Comparison of ENCODE assay signal across 8 mouse cellular contexts in genomic region chr4:154011646-154012089, GRCm38 (mm10). TPM values are rescaled to one million over a fixed set of nuclear protein-coding genes. Genes with fewer than 3 reads are reported as not detected.
DNase-seq lines count a peak whose midpoint lies in the region; ATAC-seq and TF ChIP-seq lines count a peak whose summit lies in the region.

Gene Lrrc47, plus strand, starts transcription at chr4:154011731.

- ATAC-seq in forebrain, embryonic 15.5 days (replicated peaks), result peak; percentile 96
- ATAC-seq in lung, embryonic 15.5 days (ENCODE audit: borderline replicate concordance, extremely low read depth, low FRiP score, low TSS enrichment), result peak; percentile 88

- H3K4me1 ChIP-seq in MEL (ENCODE audit: control insufficient read depth in 1 of 2, insufficient read depth in 2 of 2, low read length in 2 of 2), result peaks cover 0 to 13% of the 10 kb centered on the region in 2 experiments; a peak in 2 of 4 replicates
- peaks cover 25% of the 10 kb centered on the region for H3K4me1 ChIP-seq in forebrain, embryonic 15.5 days
- H3K4me1 ChIP-seq in lung, embryonic 15.5 days, result peaks cover 20% of the 10 kb centered on the region
- peaks cover 32% of the 10 kb centered on the region for H3K4me1 ChIP-seq in olfactory bulb, adult 2 months (ENCODE audit: control insufficient read depth, insufficient read depth, low read length)

- H3K9ac ChIP-seq in MEL (ENCODE audit: control insufficient read depth, low read depth, low read length, poor library complexity, severe bottlenecking), result peak within 1 kb of the TSS; percentile 86
- peak within 1 kb of the TSS; percentile 73 for H3K9ac ChIP-seq in forebrain, embryonic 15.5 days (replicated peaks)
- peak within 1 kb of the TSS; percentile 84 for H3K9ac ChIP-seq in lung, embryonic 15.5 days

- no peak for TF ChIP-seq RAD21 in MEL (IDR thresholded peaks at IDR 0.05; ENCODE audit: low read depth, low read length)

- H3K4me3 ChIP-seq in MEL (ENCODE audit: control insufficient read depth in 1 of 2, insufficient read depth in 1 of 2, low read depth in 2 of 2, low read length in 2 of 2), result peak within 1 kb of the TSS; percentile 96
- H3K4me3 ChIP-seq in forebrain, embryonic 15.5 days, result peak within 1 kb of the TSS; percentile 76
- peak within 1 kb of the TSS; percentile 81 for H3K4me3 ChIP-seq in lung, embryonic 15.5 days
- peak within 1 kb of the TSS; percentile 77 for H3K4me3 ChIP-seq in olfactory bulb, adult 2 months (ENCODE audit: insufficient read depth, low read depth, low read length)

- no peaks in the 10 kb centered on the region for H3K27me3 ChIP-seq in MEL (ENCODE audit: control insufficient read depth in 1 of 2, insufficient read depth in 2 of 2, low read length in 2 of 2)
- H3K27me3 ChIP-seq in forebrain, embryonic 15.5 days, result no peaks in the 10 kb centered on the region
- H3K27me3 ChIP-seq in lung, embryonic 15.5 days, result no peaks in the 10 kb centered on the region

- H3K36me3 ChIP-seq in MEL (ENCODE audit: control insufficient read depth in 1 of 2, insufficient read depth in 2 of 2, low read length in 2 of 2), result peaks cover 1 to 4% of the 10 kb centered on the region in 2 experiments; a peak in 3 of 4 replicates
- H3K36me3 ChIP-seq in forebrain, embryonic 15.5 days, result peaks cover 14% of the 10 kb centered on the region
- H3K36me3 ChIP-seq in lung, embryonic 15.5 days, result peaks cover 29% of the 10 kb centered on the region

- no peak for TF ChIP-seq CTCF in MEL (IDR thresholded peaks at IDR 0.05 in 2 of 3, conservative IDR thresholded peaks at IDR 0.05 in 1 of 3; ENCODE audit: control insufficient read depth in 1 of 3, insufficient read depth in 1 of 3, low read depth in 2 of 3, low read length in 3 of 3, poor library complexity in 1 of 3, severe bottlenecking in 1 of 3)
- TF ChIP-seq CTCF in olfactory bulb, adult 2 months (IDR thresholded peaks at IDR 0.05; ENCODE audit: insufficient read depth, low read depth, low read length), result no peak

- H3K27ac ChIP-seq in MEL (ENCODE audit: control insufficient read depth, low read depth, low read length), result peak within 1 kb of the TSS; percentile 32
- H3K27ac ChIP-seq in forebrain, embryonic 15.5 days (replicated peaks), result peak within 1 kb of the TSS; percentile 53
- H3K27ac ChIP-seq in lung, embryonic 15.5 days, result peak within 1 kb of the TSS; percentile 41; the same call in 1 of the 2 replicates
- H3K27ac ChIP-seq in olfactory bulb, adult 2 months (ENCODE audit: insufficient read depth, low read depth, low read length), result 0 out of 2 replicates have a peak within 1 kb of the TSS, but pooled peaks have one; percentile 47

- under 1% methylated on average over 44 of the region's 59 CpGs for WGBS in forebrain, embryonic 15.5 days
- under 1% methylated on average over 59 of the region's 59 CpGs for WGBS in large intestine, adult 2 months
- WGBS in lung, embryonic 15.5 days, result 0% methylated on average over 42 of the region's 59 CpGs
- 1% methylated on average over 59 of the region's 59 CpGs for WGBS in olfactory bulb, adult 2 months

- TF ChIP-seq EP300 in MEL (IDR thresholded peaks at IDR 0.05; ENCODE audit: low read depth in 1 of 2, low read length in 2 of 2), result no peak

- H3K9me3 ChIP-seq in MEL (replicated peaks; ENCODE audit: insufficient read depth, low read length), result no peaks in the 10 kb centered on the region
- H3K9me3 ChIP-seq in forebrain, embryonic 15.5 days, result no peaks in the 10 kb centered on the region
- H3K9me3 ChIP-seq in lung, embryonic 15.5 days, result no peaks in the 10 kb centered on the region

- TF ChIP-seq POLR2A in MEL (IDR thresholded peaks at IDR 0.05; ENCODE audit: control insufficient read depth in 1 of 2, insufficient read depth in 1 of 2, low read depth in 1 of 2, low read length in 2 of 2, poor library complexity in 1 of 2), result peak; percentile 65 to 92
- peak; percentile 70 for TF ChIP-seq POLR2A in olfactory bulb, adult 2 months (IDR thresholded peaks at IDR 0.05; ENCODE audit: insufficient read depth, low read depth, low read length)

- DNase-seq in MEL (ENCODE audit: low read depth, low spot score), result peak; percentile 87
- DNase-seq in cerebellum, adult 11 months, result peak; percentile 80
- DNase-seq in heart, postnatal 14 days, result peak; percentile 84 to 86
- peak; percentile 51 for DNase-seq in large intestine, adult 2 months (ENCODE audit: low read depth, low spot score)
- peak; percentile 62 to 67 for DNase-seq in thymus, adult 18-20 months

- peaks cover 35% of the 10 kb centered on the region for H3K79me2 ChIP-seq in MEL (ENCODE audit: control insufficient read depth, insufficient read depth, low read length, poor library complexity)

- H3K4me2 ChIP-seq in forebrain, embryonic 15.5 days (replicated peaks), result peak within 1 kb of the TSS; percentile 97
- H3K4me2 ChIP-seq in lung, embryonic 15.5 days, result peak within 1 kb of the TSS; percentile 79

- intact Hi-C loops in heart, postnatal 14 days (cut with DNase I), result loop anchor here (2.0 kb wide), 1 partner anchor 37 kb away; the partner anchor contains the start of genes Cep104 and Dffb

TF ChIP-seq in MEL, 35 proteins besides CTCF, POLR2A, EP300 and RAD21:
- TF ChIP-seq POLR2AphosphoS5 (IDR thresholded peaks at IDR 0.05; ENCODE audit: borderline replicate concordance, low read depth, low read length) (no peak), TCF12 (IDR thresholded peaks at IDR 0.05; ENCODE audit: low read depth, low read length) (peak; percentile 85), MAFK (IDR thresholded peaks at IDR 0.05; ENCODE audit: borderline replicate concordance, low read depth, low read length) (no peak), MYB (IDR thresholded peaks at IDR 0.05; ENCODE audit: low read depth, low read length) (no peak), MYC (IDR thresholded peaks at IDR 0.05; ENCODE audit: low read depth, low read length) (peak; percentile 76), USF1 (IDR thresholded peaks at IDR 0.05; ENCODE audit: low read depth, low read length) (0 out of 2 replicates have a peak, but pooled peaks have one; percentile 27), GABPA (IDR thresholded peaks at IDR 0.05; ENCODE audit: low read depth, low read length) (peak; percentile 46; the same call in 1 of the 2 replicates), ETS1 (IDR thresholded peaks at IDR 0.05; ENCODE audit: low read depth, low read length) (no peak), KAT2A (conservative IDR thresholded peaks at IDR 0.05; ENCODE audit: low read depth, low read length) (peak; percentile 77; the same call in 1 of the 2 replicates), NRF1 (IDR thresholded peaks at IDR 0.05; ENCODE audit: insufficient read depth, low read depth, low read length, poor library complexity, severe bottlenecking) (peak; percentile 38; the same call in 1 of the 2 replicates), SMC3 (IDR thresholded peaks at IDR 0.05; ENCODE audit: low read depth, low read length) (no peak), TAL1 (IDR thresholded peaks at IDR 0.05; ENCODE audit: low read length) (no peak), CHD1 (IDR thresholded peaks at IDR 0.05; ENCODE audit: low read depth, low read length) (0 out of 2 replicates have a peak, but pooled peaks have one; percentile 24), ZMIZ1 (IDR thresholded peaks at IDR 0.05; ENCODE audit: low read depth, low read length) (peak; percentile 67), BHLHE40 (IDR thresholded peaks at IDR 0.05; ENCODE audit: borderline replicate concordance, low read depth, low read length) (no peak), GATA1 (IDR thresholded peaks at IDR 0.05; ENCODE audit: low read depth, low read length) (no peak), HCFC1 (IDR thresholded peaks at IDR 0.05; ENCODE audit: low read depth, low read length) (peak; percentile 95), UBTF (IDR thresholded peaks at IDR 0.05; ENCODE audit: borderline replicate concordance, insufficient read depth, low read depth, low read length) (no peak), POLR2AphosphoS2 (IDR thresholded peaks at IDR 0.05; ENCODE audit: low read length) (no peak; the same call in 1 of the 2 replicates), MAX (IDR thresholded peaks at IDR 0.05; ENCODE audit: low read length) (peak; percentile 84; the same call in 1 of the 2 replicates), ELF1 (IDR thresholded peaks at IDR 0.05; ENCODE audit: low read depth, low read length) (peak; percentile 94), E2F4 (IDR thresholded peaks at IDR 0.05; ENCODE audit: borderline replicate concordance, low read depth, low read length) (no peak), RCOR1 (IDR thresholded peaks at IDR 0.05; ENCODE audit: low read depth, low read length) (no peak), USF2 (IDR thresholded peaks at IDR 0.05; ENCODE audit: borderline replicate concordance in 1 of 2, insufficient read depth in 1 of 2, low read depth in 1 of 2, low read length in 2 of 2) (no peak), ZC3H11A (IDR thresholded peaks at IDR 0.05; ENCODE audit: low read depth, low read length) (no peak), NELFE (IDR thresholded peaks at IDR 0.05; ENCODE audit: low read depth, low read length) (peak; percentile 79), MXI1 (IDR thresholded peaks at IDR 0.05; ENCODE audit: low read depth, low read length) (peak; percentile 85), MAZ (IDR thresholded peaks at IDR 0.05; ENCODE audit: low read depth, low read length) (peak; percentile 66; the same call in 1 of the 2 replicates), MEF2A (IDR thresholded peaks at IDR 0.05; ENCODE audit: extremely low read depth, insufficient replicate concordance, low read depth, low read length, poor library complexity, severe bottlenecking) (0 out of 2 replicates have a peak, but pooled peaks have one; percentile 29), CHD2 (IDR thresholded peaks at IDR 0.05; ENCODE audit: low read length) (no peak), TBP (IDR thresholded peaks at IDR 0.05; ENCODE audit: low read depth, low read length) (peak; percentile 77), SIN3A (IDR thresholded peaks at IDR 0.05; ENCODE audit: low read length) (peak; percentile 89)

RNA-seq across cellular contexts. Expression of gene Lrrc47, which starts in this region (rescaled TPM):
- total RNA-seq in MEL (2012; rRNA removed), result 48.0 and 54.3 TPM in 2 replicates
- 100 to 1,000 TPM in 1 of 2 experiments, not detected in 1; 117 TPM for polyA plus RNA-seq in MEL (2012; ENCODE audit: insufficient read depth in 1 of 2, insufficient read length in 2 of 2, low read depth in 1 of 2, low replicate concordance in 2 of 2, missing spikeins in 1 of 2)
- polyA plus RNA-seq in forebrain, embryonic 15.5 days (2015; fragmentation: Nextera tagmentation; extraction: Ambion mirVana), result 25.8 TPM in 2 replicates
- total RNA-seq in heart, postnatal 14 days (2021), result 10 to 100 TPM; 33.8 to 36.3 TPM
- polyA plus RNA-seq in large intestine, adult 2 months (2012; rRNA removed), result 35.8 and 40.4 TPM in 2 replicates
- polyA plus RNA-seq in lung, embryonic 15.5 days (2015; fragmentation: Nextera tagmentation; extraction: Ambion mirVana), result 18.0 and 19.5 TPM in 2 replicates
- not detected in 2 replicates for polyA plus RNA-seq in olfactory bulb, adult 2 months (2012; ENCODE audit: insufficient read depth, insufficient read length, low replicate concordance, missing spikeins)

Comparison
In these comparisons a context has a peak if more than half of its experiments do, and no peak if none do; other contexts are left out.
1. Peak in every context shown above with its lines: DNase-seq, ATAC-seq, H3K4me3 ChIP-seq and H3K27ac ChIP-seq.
2. RNA of gene Lrrc47 (polyA plus RNA-seq): 117 TPM in MEL, 35.8 to 40.4 TPM in large intestine, adult 2 months, 25.8 TPM in forebrain, embryonic 15.5 days and 18.0 to 19.5 TPM in lung, embryonic 15.5 days; not detected in olfactory bulb, adult 2 months; every median in the first group is over 10 times any median in the second.